Mouse (Mus musculus) liver, postnatal 0 days (tissue): ENCODE measurements at regions not wholly inside any gene's neighbourhood (a gene's known extent, or its start where the extent isn't known, plus 50 kb on each side); places are given as distances from the start of the nearest gene placed in this dataset.

Experiments used
- ATAC-seq: fragments of 200-750 bp; cut with Nextera tagmentation; 2 replicates; pipeline ENCODE4 v1.8.0; 2017; ENCODE audit warnings: mild to moderate bottlenecking, moderate library complexity
- DNase-seq: peaks from one replicate; pipeline ENCODE4 v3.0.0-alpha.2; 2016
- H3K27ac ChIP-seq: fragments of 300-500 bp; sonication (generic); 2 replicates; pipeline ENCODE4 v1.5.1; 2014; ENCODE audit warnings: antibody characterized with exemption, moderate library complexity, mild to moderate bottlenecking, low read depth
- H3K27me3 ChIP-seq: fragments of 300-500 bp; sonication (generic); 2 replicates; pipeline ENCODE4 v1.6.1; 2014; ENCODE audit warnings: low read length, control low read depth, mixed read lengths; ENCODE audit not compliant: insufficient read depth
- H3K36me3 ChIP-seq: fragments of 300-500 bp; sonication (generic); replicated peaks from 2 replicates; pipeline ENCODE4 v1.6.1; 2014; ENCODE audit warnings: mild to moderate bottlenecking, control low read depth, low read length, moderate library complexity, mixed read lengths; ENCODE audit not compliant: insufficient read depth
- H3K4me1 ChIP-seq: fragments of 300-500 bp; sonication (generic); 2 replicates; pipeline ENCODE4 v1.6.1; 2014; ENCODE audit warnings: antibody characterized with exemption, mild to moderate bottlenecking, control low read depth; ENCODE audit not compliant: insufficient read depth
- H3K4me2 ChIP-seq: fragments of 300-500 bp; sonication (generic); 2 replicates; pipeline ENCODE4 v1.6.1; 2014; ENCODE audit warnings: low read depth, mild to moderate bottlenecking, low read length, moderate library complexity, mixed read lengths
- H3K4me3 ChIP-seq: fragments of 300-500 bp; sonication (generic); 2 replicates; pipeline ENCODE4 v1.5.1; 2014; ENCODE audit warnings: low read depth, low read length
- H3K9ac ChIP-seq: fragments of 300-500 bp; sonication (generic); replicated peaks from 2 replicates; pipeline ENCODE4 v1.6.1; 2014; ENCODE audit warnings: mild to moderate bottlenecking, moderate library complexity
- H3K9me3 ChIP-seq: fragments of 300-500 bp; sonication (generic); 2 replicates; pipeline ENCODE4 v1.6.1; 2016; ENCODE audit warnings: mild to moderate bottlenecking, control low read depth, low read length, mixed read lengths
- CTCF ChIP-seq: sonication (generic); IDR thresholded peaks from 2 replicates; pipeline ENCODE4 v1.5.1; 2016; ENCODE audit warnings: antibody characterized with exemption, low read depth
- EP300 ChIP-seq: IDR thresholded peaks from 2 replicates; pipeline ENCODE4 v1.6.1; 2016; ENCODE audit warnings: antibody characterized with exemption, low read depth, mild to moderate bottlenecking
- WGBS: fragments of 180-500 bp; shearing (Covaris S2); extraction: QIAGEN DNeasy Blood & Tissue Kit; methylation state at CpG from one replicate; pipeline ENCODE4 v1.1.7; 2014; ENCODE audit not compliant: insufficient replicate concordance; 5-methylcytosine and 5-hydroxymethylcytosine counted together

GRCm38 (mm10) chr14:76964046-76964445 lies 72.5 kb upstream of the Ccdc122 start:
- no peak overlapping the region for H3K27ac ChIP-seq
- no peak overlapping the region for H3K9ac ChIP-seq
- 0 out of 2 replicates have a peak, but pooled peaks cover 3% of the 10 kb centered on the region for H3K4me1 ChIP-seq
- H3K27me3 ChIP-seq: no peaks in the 10 kb centered on the region
- no peak for ATAC-seq
- no peak for TF ChIP-seq CTCF
- 32% methylated on average over 5 of the region's 5 CpGs for WGBS
- no peak overlapping the region for H3K4me2 ChIP-seq
- H3K36me3 ChIP-seq: no peaks in the 10 kb centered on the region
- H3K9me3 ChIP-seq: no peaks in the 10 kb centered on the region
- DNase-seq: no peak
- H3K4me3 ChIP-seq: no peak overlapping the region

DNA sequence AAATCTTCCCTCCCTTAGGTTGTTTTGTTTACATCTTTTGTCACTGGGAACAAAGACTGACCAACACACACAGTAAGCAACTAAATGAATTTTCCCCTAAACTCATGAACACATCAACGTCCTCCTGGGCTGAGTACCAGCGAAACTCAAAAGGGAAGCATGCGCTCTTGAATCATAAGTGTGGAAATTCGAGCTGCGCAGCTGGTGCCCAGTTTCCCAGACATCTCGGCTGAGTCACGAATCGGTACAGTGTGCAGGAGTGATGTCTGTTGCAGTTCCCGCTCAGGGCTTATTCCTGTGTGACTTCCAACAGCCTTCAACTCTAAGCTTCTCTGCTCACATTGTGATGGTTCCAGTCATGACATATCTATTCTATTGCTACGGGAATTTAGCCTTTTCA lies 77.7 kb upstream of the Ccdc122 start:
- H3K4me3 ChIP-seq: no peak overlapping the region
- H3K27me3 ChIP-seq: no peaks in the 10 kb centered on the region
- no peak for DNase-seq
- no peaks in the 10 kb centered on the region for H3K4me1 ChIP-seq
- H3K36me3 ChIP-seq: no peaks in the 10 kb centered on the region
- H3K9me3 ChIP-seq: no peaks in the 10 kb centered on the region
- H3K9ac ChIP-seq: no peak overlapping the region
- no peak overlapping the region for H3K4me2 ChIP-seq
- H3K27ac ChIP-seq: no peak overlapping the region
- 73% methylated on average over 10 of the region's 10 CpGs for WGBS
- TF ChIP-seq EP300: no peak
- TF ChIP-seq CTCF: no peak
- no peak for ATAC-seq

DNA sequence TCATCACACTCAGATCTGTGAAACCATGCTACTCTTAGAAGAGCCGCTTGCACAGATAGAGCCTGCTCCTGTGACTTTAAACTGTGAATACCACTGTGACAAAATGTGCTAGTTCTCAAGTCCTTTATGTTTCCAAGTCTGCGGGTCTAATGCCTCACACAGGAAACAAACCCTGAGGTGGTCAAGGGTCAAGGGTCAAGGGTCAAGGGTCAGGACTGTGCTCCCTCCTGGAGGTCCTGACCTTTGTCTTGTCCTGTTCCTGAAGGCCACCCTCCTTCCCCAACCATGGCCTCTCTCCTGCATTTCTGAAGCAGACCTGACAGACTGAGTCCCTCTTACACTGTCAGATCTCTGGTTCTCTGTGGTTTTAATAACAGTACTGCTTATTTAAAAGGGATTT lies 79.4 kb upstream of the Ccdc122 start:
- ATAC-seq: no peak
- Histone ChIP-seq H3K27me3 (no peaks in the 10 kb centered on the region), H3K4me3 (no peak overlapping the region), H3K4me1 (no peaks in the 10 kb centered on the region), H3K27ac (no peak overlapping the region), H3K4me2 (no peak overlapping the region), H3K36me3 (no peaks in the 10 kb centered on the region), H3K9me3 (no peaks in the 10 kb centered on the region), H3K9ac (no peak overlapping the region)
- WGBS: 66% methylated on average over 2 of the region's 2 CpGs
- TF ChIP-seq CTCF (no peak), EP300 (no peak)
- DNase-seq: no peak

DNA sequence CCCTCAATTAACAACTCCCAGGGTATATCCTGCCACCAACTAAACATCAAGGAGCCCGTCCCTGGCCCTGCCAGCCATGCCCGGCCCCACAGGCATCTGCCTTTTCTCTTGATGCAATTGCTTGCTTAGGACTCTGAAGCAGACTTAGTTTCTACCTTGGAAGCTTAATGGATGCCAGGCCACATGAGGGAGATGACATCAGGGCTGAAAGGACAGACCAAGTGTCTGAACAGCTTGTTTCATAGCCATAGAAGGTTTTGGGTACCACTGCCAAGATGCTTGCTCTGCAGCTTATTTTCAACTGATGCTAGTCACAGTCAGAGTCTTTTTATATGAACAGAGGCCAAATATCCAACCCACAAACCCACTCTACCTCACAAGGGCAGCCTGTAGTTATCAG lies 83.4 kb upstream of the Ccdc122 start:
- Histone ChIP-seq H3K4me2 (no peak overlapping the region), H3K36me3 (no peaks in the 10 kb centered on the region), H3K9me3 (no peaks in the 10 kb centered on the region), H3K9ac (no peak overlapping the region), H3K4me3 (no peak overlapping the region), H3K27ac (no peak overlapping the region), H3K27me3 (no peaks in the 10 kb centered on the region), H3K4me1 (no peaks in the 10 kb centered on the region)
- no peak for TF ChIP-seq EP300
- TF ChIP-seq CTCF: no peak
- DNase-seq: no peak
- ATAC-seq: no peak
- 81% methylated on average over 2 of the region's 2 CpGs for WGBS

DNA sequence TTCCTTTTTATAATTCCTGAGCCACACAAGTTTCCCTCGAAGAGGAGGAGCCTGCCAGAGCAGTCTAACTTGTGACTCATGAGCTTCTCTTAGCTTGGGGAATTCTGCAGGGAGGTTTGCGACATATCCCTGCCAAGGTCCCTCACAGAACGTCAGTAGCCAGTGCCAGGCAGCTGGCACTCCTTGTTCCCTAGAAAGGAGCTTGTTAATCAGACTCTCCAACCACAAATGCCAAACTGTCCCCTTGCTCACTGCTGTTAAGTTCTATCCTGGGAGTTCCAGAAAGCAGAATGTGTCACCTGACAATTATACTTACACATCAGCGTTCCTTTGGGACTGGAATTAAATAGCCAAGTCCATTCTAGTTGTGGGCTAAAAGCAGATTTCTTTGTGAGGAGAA lies 85.1 kb upstream of the Ccdc122 start:
- no peak for DNase-seq
- H3K27ac ChIP-seq: no peak overlapping the region
- H3K9ac ChIP-seq: no peak overlapping the region
- no peaks in the 10 kb centered on the region for H3K4me1 ChIP-seq
- no peaks in the 10 kb centered on the region for H3K9me3 ChIP-seq
- no peaks in the 10 kb centered on the region for H3K36me3 ChIP-seq
- no peaks in the 10 kb centered on the region for H3K27me3 ChIP-seq
- no peak overlapping the region for H3K4me3 ChIP-seq
- no peak for ATAC-seq
- H3K4me2 ChIP-seq: no peak overlapping the region
- TF ChIP-seq EP300 (no peak), CTCF (no peak)
- 60% methylated on average over 4 of the region's 4 CpGs for WGBS

DNA sequence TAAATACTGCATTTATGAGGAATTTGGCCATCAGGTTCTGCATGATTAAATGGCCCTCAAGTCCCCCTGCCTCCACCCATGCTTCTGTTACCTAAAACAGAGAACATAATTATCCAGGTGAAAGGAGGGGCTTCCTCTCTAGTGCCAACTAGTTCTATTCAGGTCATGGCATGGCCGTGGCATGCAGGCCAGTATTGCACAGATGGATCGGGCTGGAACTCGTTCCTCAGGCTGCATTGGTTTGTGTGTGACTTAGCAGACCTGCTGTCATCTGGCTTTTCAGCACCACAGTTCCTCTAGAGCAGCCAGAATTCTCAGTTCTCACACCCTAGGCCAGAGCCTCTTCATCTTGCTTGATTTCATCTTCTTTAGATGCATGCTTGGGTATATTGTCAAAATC lies 87.2 kb upstream of the Ccdc122 start:
- 85% methylated on average over 3 of the region's 3 CpGs for WGBS
- ATAC-seq (no peak), DNase-seq (no peak)
- H3K9me3 ChIP-seq: no peaks in the 10 kb centered on the region
- TF ChIP-seq CTCF (no peak), EP300 (no peak)
- H3K27ac ChIP-seq: no peak overlapping the region
- no peak overlapping the region for H3K4me3 ChIP-seq
- H3K4me1 ChIP-seq: no peaks in the 10 kb centered on the region
- H3K4me2 ChIP-seq: no peak overlapping the region
- H3K9ac ChIP-seq: no peak overlapping the region
- no peaks in the 10 kb centered on the region for H3K27me3 ChIP-seq
- no peaks in the 10 kb centered on the region for H3K36me3 ChIP-seq

GRCm38 (mm10) chr14:76948948-76949347 lies 87.6 kb upstream of the Ccdc122 start:
- no peak overlapping the region for H3K27ac ChIP-seq
- H3K27me3 ChIP-seq: no peaks in the 10 kb centered on the region
- TF ChIP-seq EP300 (no peak), CTCF (no peak)
- no peak overlapping the region for H3K4me3 ChIP-seq
- H3K4me1 ChIP-seq: no peaks in the 10 kb centered on the region
- 39% methylated on average over 3 of the region's 3 CpGs for WGBS
- ATAC-seq (no peak), DNase-seq (no peak)
- no peak overlapping the region for H3K4me2 ChIP-seq
- no peaks in the 10 kb centered on the region for H3K9me3 ChIP-seq
- H3K9ac ChIP-seq: no peak overlapping the region
- no peaks in the 10 kb centered on the region for H3K36me3 ChIP-seq
